ENCODE assay signal across 28 mouse cellular contexts in the genomic region with DNA sequence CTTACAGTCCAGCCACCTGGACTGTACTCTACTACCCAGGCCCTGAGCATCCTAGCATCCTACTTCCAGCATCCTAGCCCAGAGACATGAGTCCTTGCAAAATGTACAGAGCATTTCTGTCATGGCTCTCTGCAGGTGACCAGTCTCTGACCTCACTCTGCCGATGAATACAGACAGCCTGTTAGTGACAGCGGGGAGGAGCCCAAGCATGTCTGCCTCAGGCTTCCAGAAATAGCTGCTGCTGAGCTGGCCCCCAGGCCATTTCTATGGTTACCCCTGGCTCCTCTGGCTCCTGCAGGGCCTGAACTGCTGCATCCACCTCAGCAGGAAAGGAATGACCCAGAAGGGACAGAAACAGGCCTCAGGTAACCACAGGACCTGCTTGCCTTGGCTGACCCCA. TPM values are rescaled to one million over a fixed set of nuclear protein-coding genes. Genes with fewer than 3 reads are reported as not detected.
DNase-seq lines count a peak whose midpoint lies in the region; ATAC-seq and TF ChIP-seq lines count a peak whose summit lies in the region.
"Had no signal": no experiment of that assay in that cellular context is flagged by ENCODE, and none has a peak within 500 bp of the region (broad histone marks: within the 10 kb centered on the region; RNA-seq: fewer than 3 reads in every experiment).

No protein-coding gene starts in this region.

- no peak for TF ChIP-seq POLR2A in heart, adult 2 months (IDR thresholded peaks at IDR 0.05; ENCODE audit: insufficient read depth, low read depth, low read length)

- intact Hi-C loops in heart, adult 2 months (cut with DNase I): no loop called here

- no peak for ATAC-seq in heart, embryonic 11.5 days (replicated peaks; ENCODE audit: insufficient number of reproducible peaks, low FRiP score, low TSS enrichment)
- peak; percentile 83 for ATAC-seq in heart, embryonic 16.5 days (replicated peaks; ENCODE audit: extremely low read depth, insufficient read depth, low FRiP score)
- no peak for ATAC-seq in midbrain, embryonic 15.5 days (replicated peaks)
- ATAC-seq: activated CD4-positive, CD25-positive, alpha-beta regulatory T cell, adult 4 months; forebrain, embryonic 16.5 days; liver, embryonic 12.5 days; liver, postnatal 0 days; midbrain, embryonic 16.5 days had no signal

- peak overlapping the region; percentile 46 for H3K27ac ChIP-seq in heart, embryonic 11.5 days (ENCODE audit: low read depth, low read length)
- H3K27ac ChIP-seq in heart, embryonic 16.5 days (ENCODE audit: low read length): peak overlapping the region; percentile 34; the same call in 1 of the 2 replicates
- no peak overlapping the region for H3K27ac ChIP-seq in heart, adult 2 months
- 0 out of 2 replicates have a peak overlapping the region, but pooled peaks have one; percentile 18 for H3K27ac ChIP-seq in midbrain, embryonic 10.5 days (replicated peaks)
- no peak overlapping the region for H3K27ac ChIP-seq in midbrain, embryonic 15.5 days
- no peak overlapping the region for H3K27ac ChIP-seq in embryonic facial prominence, embryonic 10.5 days (replicated peaks)
- H3K27ac ChIP-seq: kidney, postnatal 0 days; liver, embryonic 12.5 days; neural tube, embryonic 12.5 days had no signal

- H3K4me1 ChIP-seq in heart, embryonic 11.5 days (ENCODE audit: control insufficient read depth, insufficient read depth, low read length): peaks cover 10% of the 10 kb centered on the region
- H3K4me1 ChIP-seq in heart, embryonic 16.5 days (ENCODE audit: control insufficient read depth, insufficient read depth, low read length): peaks cover 9% of the 10 kb centered on the region
- no peaks in the 10 kb centered on the region for H3K4me1 ChIP-seq in heart, adult 2 months (ENCODE audit: control insufficient read depth, insufficient read depth, low read length)
- H3K4me1 ChIP-seq in midbrain, embryonic 10.5 days: peaks cover 21% of the 10 kb centered on the region
- H3K4me1 ChIP-seq in midbrain, embryonic 15.5 days: no peaks in the 10 kb centered on the region
- H3K4me1 ChIP-seq in embryonic facial prominence, embryonic 10.5 days: peaks cover 41% of the 10 kb centered on the region
- H3K4me1 ChIP-seq: liver, embryonic 12.5 days had no signal

- WGBS in heart, embryonic 11.5 days (ENCODE audit: insufficient replicate concordance): 23% methylated on average over 2 of the region's 2 CpGs
- 23% methylated on average over 2 of the region's 2 CpGs for WGBS in heart, embryonic 16.5 days
- 54% methylated on average over 2 of the region's 2 CpGs for WGBS in heart, adult 2 months
- WGBS in midbrain, embryonic 10.5 days: 52% methylated on average over 2 of the region's 2 CpGs
- 38% methylated on average over 2 of the region's 2 CpGs for WGBS in midbrain, embryonic 15.5 days
- WGBS in embryonic facial prominence, embryonic 10.5 days: 60% methylated on average over 2 of the region's 2 CpGs

- no peaks in the 10 kb centered on the region for H3K36me3 ChIP-seq in heart, embryonic 11.5 days (ENCODE audit: control insufficient read depth, insufficient read depth, low read length)
- H3K36me3 ChIP-seq in heart, embryonic 16.5 days (ENCODE audit: control insufficient read depth, insufficient read depth): no peaks in the 10 kb centered on the region
- no peaks in the 10 kb centered on the region for H3K36me3 ChIP-seq in heart, adult 2 months (ENCODE audit: control insufficient read depth, insufficient read depth, low read length)
- no peaks in the 10 kb centered on the region for H3K36me3 ChIP-seq in midbrain, embryonic 10.5 days
- no peaks in the 10 kb centered on the region for H3K36me3 ChIP-seq in midbrain, embryonic 15.5 days (replicated peaks)
- H3K36me3 ChIP-seq in embryonic facial prominence, embryonic 10.5 days (replicated peaks): no peaks in the 10 kb centered on the region
- H3K36me3 ChIP-seq: liver, embryonic 12.5 days; neural tube, embryonic 12.5 days had no signal

- H3K4me2 ChIP-seq in heart, embryonic 11.5 days: no peak overlapping the region
- H3K4me2 ChIP-seq in heart, embryonic 16.5 days (ENCODE audit: low read depth, low read length): no peak overlapping the region
- no peak overlapping the region for H3K4me2 ChIP-seq in midbrain, embryonic 15.5 days
- H3K4me2 ChIP-seq: liver, embryonic 12.5 days; neural tube, embryonic 12.5 days had no signal

- no peak for TF ChIP-seq EP300 in heart, adult 2 months (IDR thresholded peaks at IDR 0.05; ENCODE audit: insufficient read depth, low read depth, low read length)

- no peaks in the 10 kb centered on the region for H3K79me2 ChIP-seq in heart, adult 2 months (replicated peaks; ENCODE audit: control insufficient read depth, insufficient read depth, low read length)

- no peak for DNase-seq in heart, adult 9 months (ENCODE audit: low spot score in 2 of 2)
- no peak for DNase-seq in heart, adult 2 months
- DNase-seq in midbrain, embryonic 10.5 days (ENCODE audit: low spot score): no peak
- peak; percentile 39 for DNase-seq in ZHBTc4 (ENCODE audit: low read depth, low spot score)
- no peak for DNase-seq in embryonic facial prominence, embryonic 10.5 days (ENCODE audit: low spot score)
- DNase-seq: adrenal gland, adult 2 months; adrenal gland, postnatal 36 days; cerebellum, adult 18-20 months; cerebellum, postnatal 10 days; kidney, adult 11 months; layer of hippocampus, postnatal 36 days; left cerebral cortex, postnatal 4 days; liver, postnatal 0 days; lung, postnatal 36 days; thymus, adult 2 months; thymus, postnatal 36 days had no signal

- H3K9me3 ChIP-seq in heart, embryonic 11.5 days (replicated peaks; ENCODE audit: control insufficient read depth, low read length): no peaks in the 10 kb centered on the region
- H3K9me3 ChIP-seq in heart, embryonic 16.5 days (replicated peaks; ENCODE audit: control insufficient read depth, low read length): no peaks in the 10 kb centered on the region
- H3K9me3 ChIP-seq in midbrain, embryonic 10.5 days (replicated peaks): no peaks in the 10 kb centered on the region
- H3K9me3 ChIP-seq in midbrain, embryonic 15.5 days: no peaks in the 10 kb centered on the region
- no peaks in the 10 kb centered on the region for H3K9me3 ChIP-seq in embryonic facial prominence, embryonic 10.5 days
- H3K9me3 ChIP-seq: liver, embryonic 12.5 days; neural tube, embryonic 12.5 days had no signal

- H3K4me3 ChIP-seq in heart, embryonic 11.5 days (ENCODE audit: low read depth, low read length): no peak overlapping the region
- H3K4me3 ChIP-seq in heart, embryonic 16.5 days (ENCODE audit: low read length): no peak overlapping the region
- H3K4me3 ChIP-seq in heart, adult 2 months: no peak overlapping the region
- H3K4me3 ChIP-seq in midbrain, embryonic 10.5 days: no peak overlapping the region
- H3K4me3 ChIP-seq in midbrain, embryonic 15.5 days: no peak overlapping the region
- no peak overlapping the region for H3K4me3 ChIP-seq in embryonic facial prominence, embryonic 10.5 days
- H3K4me3 ChIP-seq: erythroblast, embryonic 14.5 days; liver, embryonic 12.5 days; myocyte; neural tube, embryonic 12.5 days had no signal

- TF ChIP-seq CTCF in heart, adult 2 months (IDR thresholded peaks at IDR 0.05): no peak

- H3K9ac ChIP-seq in heart, embryonic 11.5 days (ENCODE audit: low read depth, low read length): 0 out of 2 replicates have a peak overlapping the region, but pooled peaks have one; percentile 5
- no peak overlapping the region for H3K9ac ChIP-seq in heart, embryonic 16.5 days (ENCODE audit: low read length)
- H3K9ac ChIP-seq in heart, adult 2 months (ENCODE audit: low read depth, low read length): no peak overlapping the region
- no peak overlapping the region for H3K9ac ChIP-seq in midbrain, embryonic 15.5 days
- H3K9ac ChIP-seq: liver, embryonic 12.5 days; liver, postnatal 0 days; neural tube, embryonic 12.5 days had no signal

- H3K27me3 ChIP-seq in heart, embryonic 11.5 days (ENCODE audit: control insufficient read depth, insufficient read depth, low read length): no peaks in the 10 kb centered on the region
- H3K27me3 ChIP-seq in heart, embryonic 16.5 days (ENCODE audit: control insufficient read depth, insufficient read depth, low read length): no peaks in the 10 kb centered on the region
- H3K27me3 ChIP-seq in heart, adult 2 months (ENCODE audit: control insufficient read depth, insufficient read depth, low read length): no peaks in the 10 kb centered on the region
- H3K27me3 ChIP-seq in midbrain, embryonic 10.5 days (ENCODE audit: low read depth, poor library complexity, severe bottlenecking): peaks cover 34% of the 10 kb centered on the region; the same call in 1 of the 2 replicates
- no peaks in the 10 kb centered on the region for H3K27me3 ChIP-seq in midbrain, embryonic 15.5 days (replicated peaks)
- peaks cover 30% of the 10 kb centered on the region; the same call in 1 of the 2 replicates for H3K27me3 ChIP-seq in embryonic facial prominence, embryonic 10.5 days (replicated peaks; ENCODE audit: low read depth, poor library complexity, severe bottlenecking)

RNA-seq across cellular contexts. Expression of a gene that starts 6.9 kb away (rescaled TPM):
- polyA plus RNA-seq in heart, embryonic 11.5 days (2014; fragmentation: Nextera tagmentation; extraction: Ambion mirVana): 12.0 and 13.9 TPM in 2 replicates
- 7.7 and 9.0 TPM in 2 replicates for polyA plus RNA-seq in heart, embryonic 16.5 days (2015; fragmentation: Nextera tagmentation; extraction: Ambion mirVana)
- 1 to 10 TPM; 5.7 to 6.6 TPM for total RNA-seq in heart, adult 2 months (2021)
- 4.6 and 6.8 TPM in 2 replicates for polyA plus RNA-seq in heart, adult 2 months (2012; rRNA removed)
- polyA plus RNA-seq in midbrain, embryonic 10.5 days (2016; fragmentation: Nextera tagmentation; extraction: Ambion mirVana): 1.7 TPM in 2 replicates
- 1.2 and 1.6 TPM in 2 replicates for polyA plus RNA-seq in midbrain, embryonic 15.5 days (2015; fragmentation: Nextera tagmentation; extraction: Ambion mirVana)
- polyA plus RNA-seq in embryonic facial prominence, embryonic 10.5 days (2016; fragmentation: Nextera tagmentation; extraction: Ambion mirVana): 2.1 and 2.4 TPM in 2 replicates
- total RNA-seq: MEL had no signal
- polyA plus RNA-seq: erythroblast, embryonic 14.5 days had no signal

RNA-seq across cellular contexts. Expression of a gene that starts 23.7 kb away (rescaled TPM):
- 49.1 and 51.2 TPM in 2 replicates for polyA plus RNA-seq in heart, embryonic 11.5 days (2014; fragmentation: Nextera tagmentation; extraction: Ambion mirVana)
- 44.0 and 45.6 TPM in 2 replicates for polyA plus RNA-seq in heart, embryonic 16.5 days (2015; fragmentation: Nextera tagmentation; extraction: Ambion mirVana)
- total RNA-seq in heart, adult 2 months (2021): 10 to 100 TPM; 24.0 to 25.5 TPM
- 24.0 and 28.1 TPM in 2 replicates for polyA plus RNA-seq in heart, adult 2 months (2012; rRNA removed)
- polyA plus RNA-seq in midbrain, embryonic 10.5 days (2016; fragmentation: Nextera tagmentation; extraction: Ambion mirVana): 51.2 and 55.9 TPM in 2 replicates
- polyA plus RNA-seq in midbrain, embryonic 15.5 days (2015; fragmentation: Nextera tagmentation; extraction: Ambion mirVana): 32.4 and 33.7 TPM in 2 replicates
- polyA plus RNA-seq in embryonic facial prominence, embryonic 10.5 days (2016; fragmentation: Nextera tagmentation; extraction: Ambion mirVana): 48.3 and 51.5 TPM in 2 replicates

Comparison
In these comparisons a context has a peak if more than half of its experiments do, and no peak if none do; other contexts are left out.
1. H3K27ac ChIP-seq: peak in heart, embryonic 11.5 days (single experiment), heart, embryonic 16.5 days (single experiment) and midbrain, embryonic 10.5 days (single experiment); none in heart, adult 2 months (single experiment), midbrain, embryonic 15.5 days (single experiment) and embryonic facial prominence, embryonic 10.5 days (single experiment).